Mouse (Mus musculus): ENCODE results near the gene Fastkd5.

Gene Fastkd5

GRCm38 (mm10) chr2:130629839-130630203 lies at the start of gene Fastkd5, which contains the start of gene Ubox5:
Gene Fastkd5, minus strand, starts transcription at chr2:130630027.
Gene Ubox5, minus strand, starts transcription at chr2:130630038.
- WGBS = under 1% methylated on average over 25 of the region's 25 CpGs

DNA sequence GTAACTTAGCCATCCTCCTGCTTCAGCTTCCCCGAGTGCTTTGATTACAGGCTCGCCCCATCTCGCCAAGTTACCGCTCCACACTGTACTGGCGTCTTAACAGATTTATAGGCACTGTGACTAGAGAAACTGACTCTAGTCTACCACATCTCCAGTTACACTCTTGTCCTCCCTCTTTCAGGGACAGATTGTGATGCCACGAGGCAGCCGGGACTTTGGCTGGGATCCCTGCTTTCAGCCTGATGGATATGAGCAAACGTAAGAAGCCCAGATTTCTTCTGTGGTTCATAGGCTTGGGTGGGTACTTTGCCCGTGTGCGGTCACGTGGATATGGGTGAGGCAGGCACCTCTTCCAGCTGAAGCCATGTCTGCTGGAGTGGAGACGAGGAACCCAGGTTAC lies 49.3 kb upstream of the Fastkd5 start:
- WGBS = 70% methylated on average over 12 of the region's 12 CpGs

GRCm38 (mm10) chr2:130677211-130677610 lies 47.4 kb upstream of the Fastkd5 start:
- WGBS = 87% methylated on average over 10 of the region's 10 CpGs

GRCm38 (mm10) chr2:130667559-130667958 lies 37.7 kb upstream of the Fastkd5 start, which contains the start of gene Itpa:
Gene Itpa, plus strand, starts transcription at chr2:130667610.
- under 1% methylated on average over 31 of the region's 31 CpGs for WGBS

DNA sequence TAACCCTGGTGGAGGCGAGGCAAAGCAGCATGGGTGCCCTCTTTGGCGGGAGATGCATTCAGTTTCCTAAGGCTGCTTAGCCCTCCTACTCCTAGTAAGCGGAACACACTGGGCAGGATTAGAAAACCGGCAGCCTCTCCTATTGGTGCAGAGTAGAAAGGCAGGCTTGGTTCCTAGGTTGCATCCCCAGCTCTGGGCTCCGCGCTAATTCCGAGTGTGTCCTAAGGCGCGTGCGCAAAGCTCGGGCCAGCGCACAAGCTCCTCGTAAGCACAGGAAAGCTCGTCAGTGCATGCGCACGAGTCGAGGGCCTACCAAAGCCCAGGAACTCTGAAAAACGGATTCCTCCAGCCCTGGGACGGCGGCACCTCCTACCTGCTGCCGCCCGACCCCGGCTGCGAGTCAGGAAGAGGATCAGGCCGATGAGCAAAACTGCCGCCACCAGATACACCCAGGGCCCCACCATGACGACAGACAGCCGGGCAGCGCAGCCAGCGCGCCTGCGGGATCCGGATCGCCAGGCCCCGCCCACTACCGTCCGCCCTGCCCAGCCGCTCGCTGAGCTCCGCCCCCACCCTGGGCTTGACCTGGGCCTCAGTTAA lies 34.4 kb upstream of the Fastkd5 start, which contains the start of gene Ddrgk1:
TSS of gene Ddrgk1 (minus strand) at position 558 of the 600 bp plus-strand sequence.
- WGBS = under 1% methylated on average over 40 of the region's 40 CpGs

- WGBS = 85% methylated on average over 11 of the region's 11 CpGs
Measured at GRCm38 (mm10) chr2:130663342-130663741, 33.5 kb upstream of the Fastkd5 start.

GRCm38 (mm10) chr2:130658530-130658929 lies 28.7 kb upstream of the Fastkd5 start:
- 72% methylated on average over 10 of the region's 10 CpGs for WGBS

GRCm38 (mm10) chr2:130657541-130657940 lies 27.7 kb upstream of the Fastkd5 start:
- 48% methylated on average over 6 of the region's 6 CpGs for WGBS

DNA sequence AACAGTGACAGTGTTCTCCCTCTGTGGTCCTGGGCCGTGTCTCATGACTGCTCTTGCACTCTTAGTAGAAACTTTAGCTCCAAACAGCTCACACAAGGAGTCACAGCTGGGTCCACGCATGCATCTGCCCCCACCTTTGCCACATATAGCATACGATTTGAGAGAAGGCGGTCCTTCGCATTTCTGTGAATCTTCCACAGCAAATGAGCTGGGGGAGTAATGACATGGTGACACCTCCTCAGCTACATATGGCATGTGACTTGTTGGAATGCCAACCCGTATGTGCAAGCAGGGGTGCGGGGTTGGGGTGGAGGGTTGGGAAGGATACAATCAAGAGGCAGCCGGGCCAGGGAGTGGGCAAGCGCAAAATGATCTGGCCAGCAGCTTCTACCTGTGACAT lies 26.7 kb upstream of the Fastkd5 start:
- WGBS = 52% methylated on average over 9 of the region's 9 CpGs

DNA sequence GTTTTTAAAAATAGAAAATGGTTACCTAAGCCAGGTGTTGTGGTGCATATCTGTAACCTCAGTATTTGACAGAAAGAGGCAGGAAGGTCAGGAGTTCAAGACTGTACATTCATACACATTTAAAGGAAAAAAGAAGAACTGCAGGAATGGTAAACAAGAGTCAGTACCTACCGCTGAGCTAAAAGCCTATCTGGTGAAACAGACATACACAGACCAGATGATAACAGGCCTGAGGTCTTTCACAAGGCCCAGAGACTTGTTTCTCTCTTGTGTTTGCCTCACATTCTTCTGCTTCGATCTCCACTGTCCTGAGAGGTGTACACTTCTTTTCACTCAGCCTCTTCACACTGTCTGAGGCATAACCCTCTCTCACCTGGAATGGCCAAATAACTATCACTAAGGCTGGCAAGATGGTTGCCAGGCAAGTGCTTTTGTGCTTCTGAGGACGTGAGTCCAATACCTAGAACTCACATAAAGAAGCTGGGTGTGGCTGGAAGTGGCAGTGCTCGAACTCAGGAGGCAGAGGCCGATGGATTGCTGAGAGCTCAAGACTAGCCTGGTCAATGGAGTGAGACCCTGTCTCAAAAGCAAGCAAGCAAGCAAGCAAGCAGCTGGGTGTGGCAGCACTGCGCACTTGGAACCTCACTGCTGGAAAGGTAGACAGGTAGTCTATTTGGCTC lies 26.0 kb upstream of the Fastkd5 start:
- WGBS = 91% methylated on average over 6 of the region's 6 CpGs

DNA sequence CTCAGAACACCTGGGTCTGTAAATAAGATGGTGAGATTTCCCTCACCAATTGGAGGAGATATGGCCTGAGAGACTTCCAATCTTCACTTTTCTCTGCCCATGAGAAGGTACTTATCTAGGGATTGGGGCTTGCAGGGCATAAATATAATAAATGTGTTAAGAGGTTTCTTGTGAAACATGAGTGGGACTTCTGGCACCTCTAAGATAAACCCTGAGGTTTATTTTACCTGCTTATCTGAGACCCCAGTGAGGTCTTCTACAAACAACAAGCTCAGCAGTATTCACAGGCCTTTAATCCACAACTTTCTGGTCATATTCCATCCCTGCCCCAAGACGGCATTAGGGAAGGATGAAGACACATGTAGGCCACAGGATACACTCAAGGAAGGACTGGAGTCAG lies 23.9 kb upstream of the Fastkd5 start:
- WGBS = 90% methylated on average over 1 of the region's 1 CpGs

- WGBS = 76% methylated on average over 2 of the region's 2 CpGs
Measured at GRCm38 (mm10) chr2:130653303-130653702, 23.5 kb upstream of the Fastkd5 start.

DNA sequence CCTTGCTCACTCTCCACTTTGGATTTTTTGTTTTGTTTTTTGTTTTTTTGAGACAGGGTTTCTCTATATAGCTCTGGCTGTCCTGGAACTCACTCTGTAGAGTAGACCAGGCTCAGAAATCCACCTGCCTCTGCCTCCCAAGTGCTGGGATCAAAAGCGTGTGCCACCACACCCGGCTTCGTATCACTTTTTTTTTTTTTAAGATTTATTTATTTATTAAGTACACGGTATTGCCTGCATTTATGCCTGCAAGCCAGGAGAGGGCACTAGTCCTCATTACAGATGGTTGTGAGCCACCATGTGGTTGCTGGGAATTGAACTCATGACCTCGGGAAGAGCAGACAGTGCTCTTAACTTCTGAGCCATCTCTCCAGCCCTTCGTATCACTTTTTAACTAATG lies 19.2 kb upstream of the Fastkd5 start:
- WGBS = 80% methylated on average over 6 of the region's 6 CpGs

DNA sequence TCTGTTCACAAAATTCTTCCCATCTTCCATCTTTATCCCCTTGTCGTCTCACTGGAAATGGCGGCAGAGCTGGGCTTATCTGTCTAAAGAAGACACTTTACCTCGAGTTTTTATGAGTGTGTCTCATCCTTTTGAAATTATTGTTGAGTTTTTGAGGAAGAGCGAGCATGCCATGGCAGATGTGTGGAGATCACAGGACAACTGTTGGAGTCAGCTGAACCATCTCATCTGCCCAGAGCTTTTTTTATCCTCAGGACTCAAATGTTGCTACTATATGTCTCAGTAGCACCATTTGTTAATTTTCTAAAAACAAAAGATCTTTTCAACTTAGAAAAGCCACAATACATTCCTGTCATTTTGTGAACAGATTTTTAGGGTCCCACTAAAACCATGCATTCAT lies 15.4 kb upstream of the Fastkd5 start:
- 77% methylated on average over 4 of the region's 4 CpGs for WGBS

- WGBS = 3% methylated on average over 39 of the region's 40 CpGs
Measured at GRCm38 (mm10) chr2:130642684-130643369, 13.0 kb upstream of the Fastkd5 start, which contains the start of gene Lzts3. Gene Lzts3, minus strand, starts transcription at chr2:130642803.

- WGBS = 1% methylated on average over 26 of the region's 27 CpGs
Measured at GRCm38 (mm10) chr2:130642197-130642660, 12.4 kb upstream of the Fastkd5 start.

DNA sequence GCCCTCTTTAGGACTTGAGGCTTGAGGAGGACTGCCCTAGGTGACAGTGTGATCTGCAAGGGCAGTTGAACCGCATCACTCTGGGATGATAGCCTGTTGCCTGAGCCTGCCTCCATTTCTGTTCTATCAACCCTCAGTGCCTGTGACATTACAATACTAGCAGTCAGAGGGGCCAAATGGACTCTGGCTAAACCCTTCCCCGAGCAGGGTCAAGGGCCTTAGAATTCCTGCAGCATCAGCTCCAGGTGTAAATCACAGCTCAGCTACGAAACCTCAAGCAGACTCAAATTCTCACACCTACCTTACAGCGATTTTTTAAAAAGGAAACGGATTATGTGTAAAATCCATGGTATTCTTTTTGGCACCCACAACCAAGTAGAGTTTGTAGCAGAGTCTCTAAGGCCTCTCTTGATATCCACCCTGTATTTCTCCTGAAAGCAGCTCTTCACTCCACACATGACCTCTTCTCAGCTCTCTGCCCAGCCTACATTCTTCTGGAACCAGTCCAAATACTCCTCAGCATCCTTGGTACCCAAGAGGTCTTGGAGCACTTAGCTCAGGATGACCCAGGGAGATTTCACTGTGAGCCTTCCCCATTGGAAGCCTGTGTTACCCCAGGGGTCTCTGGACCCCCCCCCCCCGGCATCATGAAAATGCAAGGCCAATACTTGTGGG lies 11.7 kb upstream of the Fastkd5 start:
- WGBS = 48% methylated on average over 6 of the region's 6 CpGs

DNA sequence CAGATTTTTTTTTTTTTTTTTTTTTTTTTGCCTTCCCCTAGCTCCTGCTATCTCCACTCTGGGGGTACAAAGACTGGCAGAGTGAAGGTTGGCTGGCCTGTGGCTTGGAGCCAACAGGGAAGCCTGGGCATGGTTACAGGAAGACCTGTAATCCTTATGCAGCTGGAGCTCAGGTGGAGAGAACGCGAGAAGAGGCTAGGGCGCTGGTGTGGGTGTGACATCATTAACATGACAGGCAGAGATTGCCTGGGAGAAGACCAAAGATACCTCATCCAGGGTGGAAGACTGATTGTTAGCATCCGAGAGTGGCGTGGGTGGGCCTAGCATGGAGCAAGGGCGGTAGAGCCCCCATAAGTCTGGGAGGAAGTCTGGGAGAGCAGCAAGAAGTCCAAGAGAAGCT lies 9.4 kb upstream of the Fastkd5 start:
- WGBS = 56% methylated on average over 6 of the region's 6 CpGs

DNA sequence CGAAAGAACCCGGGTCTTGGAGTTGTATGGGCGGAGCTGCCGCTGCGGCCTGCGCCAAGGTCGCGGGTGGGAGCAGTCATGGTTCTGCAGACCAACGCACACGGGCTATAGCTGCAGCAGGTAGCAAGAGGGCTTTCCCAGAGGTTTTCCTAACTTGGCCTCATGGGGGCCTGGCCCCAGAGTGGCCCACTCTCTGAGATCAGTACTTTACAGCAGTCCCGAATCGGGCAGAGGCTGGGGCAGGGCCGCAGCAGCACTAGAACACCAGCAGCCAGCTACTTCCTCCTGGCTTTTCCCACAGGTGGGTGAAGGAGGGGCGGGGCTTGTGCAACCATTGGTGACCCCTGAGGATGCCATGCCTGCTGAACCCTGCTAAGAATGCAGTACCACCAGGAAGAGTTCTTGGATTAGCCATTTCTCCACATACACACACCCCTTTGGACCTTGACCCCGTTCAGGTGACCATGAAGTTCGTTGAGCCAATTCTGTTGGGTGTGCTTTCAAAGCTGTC lies 8.3 kb upstream of the Fastkd5 start:
- WGBS = 57% methylated on average over 16 of the region's 16 CpGs

DNA sequence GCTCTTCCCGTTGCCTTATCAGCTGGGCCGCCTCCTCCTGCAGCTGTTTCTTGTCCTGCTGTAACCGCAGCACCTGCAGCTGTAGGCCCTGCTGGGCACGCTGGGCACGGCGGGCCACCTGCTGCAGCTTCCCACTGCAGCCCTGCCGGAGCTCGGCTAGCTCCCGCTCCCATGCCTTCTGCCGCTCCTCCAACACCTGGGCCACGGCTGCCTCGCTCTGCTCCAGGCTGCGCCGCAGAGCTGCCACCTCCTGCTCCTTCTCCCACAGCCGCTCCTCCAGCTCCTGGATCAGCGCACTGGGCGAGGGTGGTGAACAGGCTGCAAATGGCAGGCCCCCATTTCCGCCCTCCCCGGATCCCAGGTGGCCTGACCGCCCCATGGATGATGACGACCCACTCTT lies 6.0 kb upstream of the Fastkd5 start:
- WGBS = 46% methylated on average over 21 of the region's 21 CpGs

DNA sequence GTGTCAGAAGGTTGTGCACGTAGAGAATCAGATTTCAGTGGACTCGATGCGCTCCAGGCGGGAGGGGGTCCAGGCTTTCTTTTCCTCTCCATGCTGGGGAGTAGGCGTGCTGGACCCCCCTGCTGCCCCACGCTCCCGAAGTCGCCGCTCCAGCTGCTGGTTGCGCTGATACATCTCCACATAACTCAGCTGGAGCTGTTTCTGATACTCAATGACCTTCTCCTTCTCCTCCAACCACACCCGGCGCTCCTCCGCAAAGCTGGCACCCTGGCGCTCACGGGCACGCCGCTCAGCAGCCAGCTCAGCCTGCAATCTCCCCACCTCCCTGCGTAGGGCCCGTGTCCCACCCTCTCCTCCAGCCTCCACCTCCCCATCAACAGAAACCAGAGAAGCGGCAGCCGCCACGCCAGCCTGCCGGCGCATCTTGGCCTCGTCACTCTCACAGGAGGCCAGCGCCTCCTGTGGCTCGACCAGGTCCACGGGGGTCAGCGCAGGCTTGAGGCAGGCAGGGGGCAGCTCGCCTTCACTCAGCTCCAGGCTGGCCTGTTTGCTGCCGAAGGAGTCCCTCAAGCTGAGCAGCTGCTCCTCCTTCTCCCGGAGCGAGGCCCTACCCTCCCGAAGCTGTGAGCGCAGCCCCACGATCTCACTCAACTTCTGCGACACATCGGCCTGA lies 5.0 kb upstream of the Fastkd5 start:
- 37% methylated on average over 38 of the region's 38 CpGs for WGBS

Measured in cerebral cortex, adult 2 months (tissue).